Mouse (Mus musculus): ENCODE results near the gene Gm28230.

Gm28230 gene

GRCm38 (mm10) chr2:74740311-74741091 lies 14.0 kb downstream of the Gm28230 start:
- DNase-seq, result peak; percentile 70

- peak; percentile 73 for DNase-seq
Observed at GRCm38 (mm10) chr2:74741252-74741978, 14.9 kb downstream of the Gm28230 start.

- DNase-seq, result no peak
Observed at GRCm38 (mm10) chr2:74741979-74742277, 15.4 kb downstream of the Gm28230 start.

GRCm38 (mm10) chr2:74745540-74746297 lies 19.2 kb downstream of the Gm28230 start:
- peak; percentile 71 for DNase-seq

- peak; percentile 56 for DNase-seq
Observed at GRCm38 (mm10) chr2:74746298-74746921, 19.9 kb downstream of the Gm28230 start.

- DNase-seq, result peak; percentile 68
Observed at GRCm38 (mm10) chr2:74747006-74747405, 20.5 kb downstream of the Gm28230 start.

DNA sequence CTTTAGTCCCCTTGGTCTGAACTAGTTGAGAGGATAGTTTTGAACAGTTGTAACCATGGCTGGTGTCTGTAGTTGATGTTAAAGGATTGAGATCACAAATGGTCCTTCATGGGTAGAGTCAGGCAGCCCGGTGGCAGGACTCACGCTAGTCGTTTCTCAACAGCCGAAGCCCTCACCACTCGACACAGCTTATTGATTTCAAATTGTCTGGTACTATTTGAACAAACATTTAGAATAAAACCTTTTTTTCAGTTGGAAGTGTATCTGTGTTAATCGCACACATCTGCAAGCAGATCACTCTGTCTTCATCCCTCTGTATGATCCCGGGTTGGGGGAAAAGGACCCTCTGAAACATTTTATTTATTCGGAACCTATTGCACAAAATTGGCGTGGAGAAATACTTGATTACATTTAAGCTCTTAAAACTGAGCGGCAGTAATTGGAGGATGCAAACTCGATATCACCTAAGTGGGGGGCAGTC lies 21.2 kb downstream of the Gm28230 start:
- DNase-seq, result peak; percentile 54

DNA sequence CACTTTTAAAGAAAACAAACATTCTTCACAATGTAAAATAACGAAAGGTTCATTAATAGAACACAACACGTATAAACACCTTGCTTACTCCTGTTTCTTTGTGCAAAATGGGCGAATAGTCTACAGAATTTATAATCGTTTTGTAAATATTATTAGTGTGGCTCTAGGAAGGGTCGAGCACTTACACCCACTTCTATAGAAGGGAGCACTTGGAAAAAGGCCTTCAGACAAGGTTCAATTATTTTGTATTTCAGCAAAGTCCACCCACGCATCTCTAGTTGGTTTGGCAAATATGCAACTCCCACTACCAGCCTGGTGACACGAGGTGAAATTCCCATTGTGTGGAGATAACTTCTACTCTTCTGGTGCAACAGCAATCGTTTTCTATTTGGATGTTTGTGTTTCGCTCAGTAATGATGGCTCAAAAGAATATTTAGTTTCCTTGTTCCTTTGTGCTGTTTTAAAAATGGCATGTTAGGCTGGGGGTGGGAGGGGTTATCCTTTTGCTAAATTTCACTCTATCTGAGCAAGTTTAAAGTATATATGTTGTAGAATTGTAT lies 22.0 kb downstream of the Gm28230 start:
- DNase-seq, result peak; percentile 45

DNA sequence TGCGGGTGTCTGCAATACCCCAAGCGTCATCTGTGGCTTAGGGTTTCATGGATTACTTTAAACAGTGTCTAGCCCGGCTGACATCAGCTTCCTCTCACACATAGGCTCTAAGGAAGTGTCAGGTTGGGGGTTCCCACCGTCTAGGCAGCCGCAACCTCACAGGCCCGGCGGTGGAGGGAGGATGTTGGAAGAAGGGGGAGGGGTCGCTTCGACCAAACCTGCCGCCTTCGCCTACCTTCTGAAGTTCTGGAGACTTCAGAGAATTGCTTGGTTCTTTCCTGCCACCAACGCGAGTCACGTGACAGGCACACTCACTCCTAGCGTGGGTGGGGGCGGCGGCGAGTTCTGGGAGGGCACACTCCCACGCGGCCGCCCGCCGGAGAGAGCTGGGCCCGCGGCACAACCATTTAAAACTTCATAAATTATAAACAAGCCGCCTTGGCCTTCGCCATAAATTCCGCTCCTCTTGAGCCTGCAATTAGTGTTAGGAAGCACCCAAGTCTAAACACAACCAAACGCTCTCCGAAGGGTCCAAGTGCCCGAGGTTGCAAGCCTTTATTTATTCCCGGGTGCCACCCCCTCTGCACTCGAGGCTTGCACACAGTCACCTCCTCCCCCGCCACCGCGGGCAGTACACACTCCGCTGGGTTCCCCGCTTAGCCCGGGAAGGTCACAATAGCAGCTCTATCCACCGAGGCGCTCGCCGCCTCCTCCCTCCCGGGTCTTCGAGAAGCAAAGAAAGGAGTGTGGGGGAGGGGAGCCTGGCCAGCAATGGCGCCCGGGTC lies 23.0 kb downstream of the Gm28230 start:
- peak; percentile 91 for DNase-seq

DNA sequence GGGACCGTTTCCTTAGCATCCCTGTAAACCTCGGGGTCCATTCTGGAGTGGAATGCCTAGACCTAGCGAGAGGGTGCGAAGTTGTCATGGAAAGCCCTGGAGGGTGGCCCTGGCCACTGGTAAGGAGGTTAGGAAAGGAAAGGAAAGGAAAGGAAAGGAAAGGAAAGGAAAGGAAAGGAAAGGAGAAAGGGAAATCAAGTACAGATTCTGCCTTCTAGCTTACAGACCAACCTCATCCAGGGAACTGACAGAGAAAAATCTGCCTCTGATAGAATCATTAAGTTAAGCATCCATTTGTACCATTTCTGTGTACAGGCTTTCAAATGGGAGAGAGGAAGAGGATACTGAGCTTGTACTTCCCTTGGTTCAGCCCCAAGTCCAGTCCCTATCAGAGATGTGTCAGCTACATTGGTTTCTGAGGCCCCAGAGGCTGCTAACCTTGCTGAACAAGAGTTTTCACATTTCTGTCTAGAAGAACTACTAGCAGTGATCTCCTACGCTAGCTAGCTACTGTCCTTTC lies 24.3 kb downstream of the Gm28230 start:
- DNase-seq, result peak; percentile 5

- peak; percentile 8 for DNase-seq
Observed at GRCm38 (mm10) chr2:74751861-74752260, 25.3 kb downstream of the Gm28230 start.

DNA sequence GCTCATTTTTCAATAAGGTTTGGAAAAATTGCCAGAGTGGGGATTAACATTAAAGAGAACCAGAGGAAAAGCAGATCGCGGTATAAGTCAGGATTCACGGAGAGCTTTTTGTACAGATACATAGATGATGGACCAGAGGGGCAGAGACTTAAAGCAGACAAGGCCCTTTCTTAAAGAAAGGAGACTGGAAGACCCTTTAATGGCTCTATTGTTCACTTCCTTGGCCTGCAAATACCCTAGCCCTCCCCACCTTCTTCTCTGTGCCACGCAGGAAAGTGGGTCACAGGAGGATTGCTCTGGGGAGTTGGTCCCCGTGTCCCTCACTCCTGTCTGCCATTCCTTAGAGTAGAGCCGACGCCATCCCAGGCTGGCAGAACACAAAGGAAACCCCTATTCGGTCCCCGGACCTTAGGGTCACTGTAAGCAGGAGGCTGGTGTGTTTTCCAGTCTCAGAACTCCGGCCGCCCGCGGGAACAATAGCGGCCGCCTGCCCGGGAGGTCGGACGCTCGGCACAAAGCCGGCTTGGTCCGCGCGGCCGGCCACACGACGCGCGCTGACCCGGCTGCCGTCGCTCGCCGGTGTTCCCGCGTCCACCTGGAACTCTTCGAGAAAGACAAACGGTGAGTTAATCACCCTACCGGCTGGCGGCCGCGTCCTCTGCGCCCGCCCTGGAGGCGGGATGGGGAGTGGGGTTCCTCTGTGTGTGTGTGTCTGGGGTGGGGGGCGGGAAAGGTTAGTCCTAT lies 26.1 kb downstream of the Gm28230 start:
- peak; percentile 80 for DNase-seq

DNA sequence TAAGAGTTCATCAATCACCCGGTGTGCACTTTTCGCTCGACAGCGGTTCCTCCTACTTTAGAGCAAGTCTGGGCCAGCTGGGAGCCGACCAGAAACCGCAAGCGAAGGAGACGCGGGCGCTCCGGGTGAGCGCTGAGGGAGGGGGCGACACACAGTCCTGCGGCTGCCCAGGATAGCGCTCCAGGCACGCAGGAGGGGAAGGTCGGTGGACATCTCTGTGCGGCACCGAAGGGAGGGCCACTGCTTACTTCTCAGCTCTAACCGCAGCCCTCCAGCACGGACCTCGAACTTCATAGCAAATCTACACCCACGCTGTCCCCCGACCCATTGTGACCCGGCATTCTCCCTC lies 26.6 kb downstream of the Gm28230 start:
- DNase-seq, result no peak

DNA sequence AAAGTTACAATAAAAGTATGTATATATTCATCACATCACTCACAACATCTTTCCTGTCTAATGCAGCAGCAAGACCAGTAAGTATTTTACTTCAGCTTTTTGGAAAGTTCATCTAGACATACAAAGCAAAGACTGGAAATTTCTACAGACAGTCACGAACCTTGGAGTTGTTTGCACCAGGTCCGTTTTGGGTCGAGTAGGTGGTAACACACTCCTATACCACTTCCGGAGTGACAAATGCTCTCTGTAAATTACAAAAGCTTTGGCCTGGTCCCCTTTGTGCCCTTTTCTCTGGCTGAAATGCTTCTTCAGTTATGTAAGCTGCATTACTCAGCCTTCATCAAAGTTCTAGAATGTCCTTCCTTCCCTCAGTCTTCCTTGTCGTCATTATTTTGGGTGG lies 27.2 kb downstream of the Gm28230 start:
- DNase-seq, result no peak

DNA sequence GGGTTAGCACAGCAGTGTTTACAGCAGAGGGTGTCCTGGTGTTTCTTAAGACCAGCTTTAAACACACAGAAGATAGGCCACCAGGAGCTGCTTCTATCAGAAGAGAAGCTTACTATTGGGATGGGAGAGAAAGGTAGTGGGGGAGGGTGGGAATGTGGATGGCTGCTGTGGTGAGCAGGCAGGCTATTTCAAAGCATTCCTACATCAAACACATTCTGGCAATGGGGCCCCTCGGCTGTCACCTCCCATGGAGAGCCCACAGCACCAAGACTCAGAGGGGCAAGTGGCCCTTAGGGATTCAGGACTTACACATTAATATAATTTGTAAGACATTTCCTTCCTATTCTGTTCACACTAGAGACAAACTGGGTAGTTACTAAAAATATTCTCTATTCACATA lies 33.6 kb downstream of the Gm28230 start:
- peak; percentile 31 for DNase-seq

DNA sequence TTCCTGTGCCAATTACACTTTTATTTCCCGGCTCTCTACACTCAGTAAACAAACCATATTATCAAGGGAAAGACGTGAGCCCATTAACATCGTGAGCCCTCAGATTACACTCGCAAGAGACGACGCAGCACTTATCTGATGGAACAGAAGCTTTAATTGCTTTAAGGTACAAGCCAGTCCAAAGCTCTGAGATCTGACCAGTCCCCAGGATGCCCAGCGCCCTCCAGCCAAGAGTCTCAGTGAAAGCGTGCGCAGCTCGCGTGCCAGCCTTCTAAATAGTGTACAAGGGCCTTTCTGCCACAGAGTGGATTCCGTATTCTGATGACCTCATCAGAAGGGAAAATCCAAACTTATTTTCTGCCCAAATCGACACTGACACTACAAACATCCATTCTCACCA lies 35.4 kb downstream of the Gm28230 start:
- peak; percentile 34 for DNase-seq

DNA sequence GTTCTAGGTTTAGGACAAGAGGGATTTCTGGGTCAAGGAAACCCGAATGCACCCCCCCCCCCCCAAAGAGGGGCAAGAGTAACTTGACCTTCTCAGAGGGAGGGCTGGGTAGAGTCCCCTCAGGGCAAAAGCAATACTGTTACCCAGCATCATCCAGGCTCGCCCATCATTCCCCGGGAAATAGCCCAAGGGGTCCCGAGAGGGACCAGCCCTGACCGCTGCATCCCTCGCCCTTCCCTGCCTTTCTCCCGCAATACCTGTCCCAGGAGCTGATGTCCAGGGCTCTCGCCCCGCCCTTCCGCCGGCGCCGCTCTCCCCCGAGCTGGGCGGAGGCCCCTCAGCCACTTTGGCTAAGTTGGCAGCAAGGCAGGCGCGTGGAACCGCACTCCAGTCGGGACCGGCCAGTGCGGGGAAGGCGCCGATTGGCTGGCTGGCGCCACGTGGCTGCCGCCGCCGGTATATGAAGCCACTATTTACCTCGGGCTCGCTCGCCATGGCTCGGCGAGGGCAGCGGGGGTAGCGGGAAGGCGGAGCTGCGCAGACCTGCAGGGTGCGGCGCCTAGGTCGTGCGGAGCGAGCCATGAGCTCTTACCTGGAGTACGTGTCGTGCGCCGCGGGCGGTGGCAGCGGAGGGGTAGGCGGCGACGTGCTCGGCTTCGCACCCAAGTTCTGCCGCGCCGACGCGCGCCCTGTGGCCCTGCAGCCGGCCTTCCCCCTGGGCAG lies 36.2 kb downstream of the Gm28230 start, which contains the start of gene Hoxd1:
Gene Hoxd1, plus strand, starts transcription at position 459 of the 723 bp plus-strand sequence.
- DNase-seq, result peak; percentile 87

GRCm38 (mm10) chr2:74763245-74763735 lies 36.8 kb downstream of the Gm28230 start:
- DNase-seq, result peak; percentile 36

- DNase-seq, result no peak
Observed at GRCm38 (mm10) chr2:74763976-74764375, 37.4 kb downstream of the Gm28230 start.

DNA sequence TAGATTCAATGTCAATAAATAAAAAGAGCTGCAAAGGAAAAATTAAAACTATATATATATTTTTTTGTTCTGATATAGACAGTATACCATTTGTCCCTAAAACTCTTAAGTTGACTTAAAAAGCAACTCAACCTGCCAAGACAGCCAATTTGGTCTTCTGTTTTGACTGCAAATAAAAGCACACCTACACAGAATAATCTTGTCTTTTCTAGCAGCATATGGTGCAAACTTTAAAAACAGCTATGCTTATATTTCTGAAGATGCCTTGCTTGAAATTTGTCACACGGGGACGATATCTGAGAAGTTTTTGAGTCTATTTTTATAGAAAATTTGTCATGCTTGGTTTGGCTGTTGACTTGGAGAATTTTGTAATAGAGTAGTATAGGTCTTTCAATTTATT lies 47.8 kb downstream of the Gm28230 start:
- DNase-seq, result no peak

All from embryo, embryonic 11 days (tissue).